Mouse (Mus musculus): ENCODE results near the gene Ndufaf3. TPM values are rescaled to one million over a fixed set of nuclear protein-coding genes. Genes with fewer than 3 reads are reported as not detected.
"Not testable (repeated sequence)": the region's sequence is repeated elsewhere in the genome, so short reads cannot be mapped to it uniquely, and the experiment has no call there.

The Ndufaf3 gene
- 27.9 and 38.5 TPM in 2 replicates for polyA plus RNA-seq (2015; fragmentation: Nextera tagmentation; extraction: Ambion mirVana)

DNA sequence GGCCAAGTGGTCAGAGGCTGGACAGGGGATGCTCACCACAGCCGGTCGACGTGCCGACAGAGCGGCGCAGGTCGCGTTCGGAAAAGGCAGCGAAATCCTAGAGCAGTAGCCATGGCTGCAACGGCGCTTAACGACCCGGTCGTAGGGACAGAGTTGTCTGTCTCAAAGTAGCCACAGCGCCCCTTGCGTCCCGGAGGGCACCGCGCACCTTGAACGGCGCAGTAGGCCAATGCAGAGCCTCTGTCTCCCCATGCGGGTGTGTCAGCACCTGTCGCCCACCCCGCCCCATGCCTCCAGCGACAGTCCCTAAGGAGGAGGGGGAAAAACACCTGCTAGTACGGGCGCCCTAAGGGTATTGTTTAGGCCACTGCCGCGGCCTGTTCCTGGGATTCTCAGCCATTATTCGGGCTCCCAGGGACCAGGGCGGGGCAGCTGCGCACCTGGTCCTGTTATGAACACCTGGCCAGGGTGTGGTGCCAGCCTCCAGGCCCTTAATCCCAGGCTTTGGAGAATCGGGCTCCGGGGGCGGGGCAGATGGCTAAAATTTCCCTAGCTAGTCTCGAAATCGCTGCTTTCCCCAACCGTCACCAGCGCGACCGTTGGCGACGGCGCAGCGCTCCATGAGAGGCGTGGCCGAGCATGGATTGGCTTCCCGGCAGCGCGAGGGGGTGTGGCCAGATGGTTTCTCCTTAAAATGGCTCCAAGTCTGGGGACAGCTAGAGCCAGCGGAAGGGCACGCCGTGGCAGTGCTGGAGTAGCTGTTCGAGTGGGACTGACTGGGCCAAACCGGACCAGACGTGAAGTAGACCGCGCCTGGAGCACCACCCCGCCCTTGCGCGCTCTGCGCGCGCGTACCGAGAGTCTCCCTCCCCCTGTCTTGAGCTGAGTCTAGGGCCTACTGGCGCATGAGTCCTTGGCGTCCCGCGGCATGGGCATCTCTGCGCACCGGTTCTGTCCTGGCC lies at the start of gene Ndufaf3:
Ndufaf3 (minus strand) TSS at position 620 of the 962 bp plus-strand sequence.
- under 1% methylated on average over 73 of the region's 73 CpGs for WGBS
- Histone ChIP-seq H3K9ac (ENCODE audit: low read length) (peak within 1 kb of the TSS; percentile 87), H3K4me3 (replicated peaks; ENCODE audit: low read length) (peak within 1 kb of the TSS; percentile 84), H3K27ac (ENCODE audit: low read length) (peak within 1 kb of the TSS; percentile 93), H3K4me2 (ENCODE audit: low read depth, low read length) (peak within 1 kb of the TSS; percentile 85), H3K4me1 (ENCODE audit: control insufficient read depth, insufficient read depth, low read length) (peaks cover 25% of the 10 kb centered on the region), H3K9me3 (replicated peaks; ENCODE audit: control insufficient read depth, low read length) (no peaks in the 10 kb centered on the region), H3K27me3 (ENCODE audit: control insufficient read depth, insufficient read depth, low read length) (no peaks in the 10 kb centered on the region), H3K36me3 (ENCODE audit: control insufficient read depth, insufficient read depth, low read length) (0 out of 2 replicates have a peak, but pooled peaks cover 13% of the 10 kb centered on the region)
- peak; percentile 84 for ATAC-seq (ENCODE audit: insufficient read depth, low FRiP score)

DNA sequence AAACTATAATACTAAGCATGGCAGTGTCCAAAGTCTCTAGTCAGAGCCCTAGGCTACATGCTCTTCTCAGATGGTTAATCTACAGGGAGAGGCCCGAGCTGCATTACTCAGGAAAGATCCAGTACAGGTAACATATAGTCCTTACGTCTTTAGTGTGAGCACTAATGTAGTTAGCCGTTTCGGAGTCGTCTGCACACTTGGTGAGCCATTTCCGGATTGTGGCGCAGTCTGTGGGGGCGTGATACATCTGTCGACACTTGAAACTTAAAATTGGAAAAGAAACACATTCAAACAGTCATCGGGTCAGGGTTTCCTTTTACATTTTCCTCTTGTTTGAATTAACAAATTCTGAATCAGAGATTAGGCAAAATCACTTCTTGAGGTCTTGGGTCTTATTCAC lies 44.3 kb upstream of the Ndufaf3 start:
- no peak overlapping the region for H3K4me2 ChIP-seq (ENCODE audit: low read depth, low read length)
- WGBS: 95% methylated on average over 10 of the region's 10 CpGs
- H3K27me3 ChIP-seq (ENCODE audit: control insufficient read depth, insufficient read depth, low read length): no peaks in the 10 kb centered on the region
- peaks cover 31% of the 10 kb centered on the region; the same call in 1 of the 2 replicates for H3K36me3 ChIP-seq (ENCODE audit: control insufficient read depth, insufficient read depth, low read length)
- H3K9me3 ChIP-seq (replicated peaks; ENCODE audit: control insufficient read depth, low read length): no peaks in the 10 kb centered on the region
- H3K27ac ChIP-seq (ENCODE audit: low read length): no peak overlapping the region
- H3K4me3 ChIP-seq (replicated peaks; ENCODE audit: low read length): no peak overlapping the region
- H3K9ac ChIP-seq (ENCODE audit: low read length): no peak overlapping the region
- ATAC-seq (ENCODE audit: insufficient read depth, low FRiP score): no peak
- H3K4me1 ChIP-seq (ENCODE audit: control insufficient read depth, insufficient read depth, low read length): no peaks in the 10 kb centered on the region

- Histone ChIP-seq H3K4me3 (replicated peaks; ENCODE audit: low read length) (no peak overlapping the region), H3K9me3 (replicated peaks; ENCODE audit: control insufficient read depth, low read length) (no peaks in the 10 kb centered on the region), H3K36me3 (ENCODE audit: control insufficient read depth, insufficient read depth, low read length) (peaks cover 38% of the 10 kb centered on the region; the same call in 1 of the 2 replicates), H3K4me1 (ENCODE audit: control insufficient read depth, insufficient read depth, low read length) (no peaks in the 10 kb centered on the region), H3K4me2 (ENCODE audit: low read depth, low read length) (no peak overlapping the region), H3K27ac (ENCODE audit: low read length) (no peak overlapping the region), H3K27me3 (ENCODE audit: control insufficient read depth, insufficient read depth, low read length) (no peaks in the 10 kb centered on the region), H3K9ac (ENCODE audit: low read length) (no peak overlapping the region)
- no peak for ATAC-seq (ENCODE audit: insufficient read depth, low FRiP score)
- 77% methylated on average over 4 of the region's 4 CpGs for WGBS
Measured at GRCm38 (mm10) chr9:108608889-108609288, 41.7 kb upstream of the Ndufaf3 start.

DNA sequence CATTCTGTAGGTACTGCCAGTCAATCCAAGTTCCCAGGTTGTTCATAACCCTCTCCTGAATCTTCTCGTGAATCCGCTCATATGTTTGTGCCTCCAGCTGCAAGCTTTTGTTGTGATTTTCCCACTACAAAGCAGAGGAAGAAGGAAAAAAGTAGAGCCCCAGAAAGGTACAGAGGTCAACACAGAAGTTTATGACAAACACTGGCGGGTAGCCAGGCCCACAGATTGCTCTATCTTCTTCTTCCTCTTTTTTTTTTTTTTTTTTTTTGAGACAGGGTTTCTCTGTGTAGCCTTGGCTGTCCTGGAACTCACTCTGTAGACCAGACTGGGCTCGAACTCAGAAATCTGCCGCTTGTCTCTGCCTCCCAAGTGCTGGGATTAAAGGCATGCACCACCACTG lies 40.7 kb upstream of the Ndufaf3 start:
- not testable (repeated sequence) for H3K27ac ChIP-seq (ENCODE audit: low read length); H3K4me1 ChIP-seq (ENCODE audit: control insufficient read depth, insufficient read depth, low read length); H3K27me3 ChIP-seq (ENCODE audit: control insufficient read depth, insufficient read depth, low read length); H3K4me3 ChIP-seq (replicated peaks; ENCODE audit: low read length); ATAC-seq (ENCODE audit: insufficient read depth, low FRiP score); H3K9ac ChIP-seq (ENCODE audit: low read length); H3K4me2 ChIP-seq (ENCODE audit: low read depth, low read length); H3K9me3 ChIP-seq (replicated peaks; ENCODE audit: control insufficient read depth, low read length)
- WGBS: 88% methylated on average over 5 of the region's 5 CpGs
- H3K36me3 ChIP-seq (ENCODE audit: control insufficient read depth, insufficient read depth, low read length): peaks cover 44% of the 10 kb centered on the region; the same call in 1 of the 2 replicates

DNA sequence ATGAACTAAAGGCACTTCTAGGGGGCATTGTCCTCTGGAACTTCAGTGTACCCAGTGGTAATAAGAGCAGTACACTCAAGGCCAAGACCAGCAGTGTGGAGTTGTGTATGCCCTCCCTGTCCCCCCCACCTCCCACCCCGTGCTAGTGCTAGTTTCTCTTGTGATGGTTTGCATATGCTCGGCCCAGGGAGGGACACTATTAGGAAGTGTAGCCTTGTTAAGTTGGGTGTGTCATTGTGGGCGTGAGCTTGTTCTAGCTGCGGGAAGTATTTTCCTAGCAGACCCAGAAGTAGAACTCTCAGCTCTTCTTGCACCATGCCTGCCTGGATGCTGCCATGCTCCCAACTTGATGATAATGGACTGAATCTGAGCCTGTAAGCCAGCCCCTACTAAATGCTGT lies 34.8 kb upstream of the Ndufaf3 start:
- H3K4me2 ChIP-seq (ENCODE audit: low read depth, low read length): no peak overlapping the region
- no peak overlapping the region for H3K9ac ChIP-seq (ENCODE audit: low read length)
- H3K36me3 ChIP-seq (ENCODE audit: control insufficient read depth, insufficient read depth, low read length): peaks cover 18% of the 10 kb centered on the region; the same call in 1 of the 2 replicates
- WGBS: 73% methylated on average over 4 of the region's 4 CpGs
- H3K4me3 ChIP-seq (replicated peaks; ENCODE audit: low read length): no peak overlapping the region
- H3K9me3 ChIP-seq (replicated peaks; ENCODE audit: control insufficient read depth, low read length): no peaks in the 10 kb centered on the region
- H3K27me3 ChIP-seq (ENCODE audit: control insufficient read depth, insufficient read depth, low read length): no peaks in the 10 kb centered on the region
- H3K4me1 ChIP-seq (ENCODE audit: control insufficient read depth, insufficient read depth, low read length): peaks cover 4% of the 10 kb centered on the region; the same call in 1 of the 2 replicates
- H3K27ac ChIP-seq (ENCODE audit: low read length): no peak overlapping the region
- no peak for ATAC-seq (ENCODE audit: insufficient read depth, low FRiP score)

DNA sequence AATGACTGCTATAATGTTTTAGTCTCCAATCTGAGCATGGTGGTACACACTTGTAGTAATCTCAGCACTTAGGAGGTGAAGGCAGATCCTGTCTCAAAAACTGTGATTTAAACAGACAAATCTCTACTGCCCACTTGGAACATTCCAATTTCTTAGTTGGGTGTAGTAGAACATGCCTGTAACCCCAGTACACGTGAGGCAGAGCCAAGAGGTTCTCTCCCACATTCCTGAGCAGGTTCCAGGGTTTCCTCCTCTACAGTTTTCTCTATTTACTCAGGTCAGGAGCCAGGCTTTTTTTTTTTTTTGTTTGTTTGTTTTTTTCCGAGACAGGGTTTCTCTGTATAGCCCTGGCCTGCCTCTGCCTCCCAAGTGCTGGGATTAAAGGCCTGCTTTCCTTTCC lies 32.8 kb upstream of the Ndufaf3 start:
- Histone ChIP-seq H3K27me3 (ENCODE audit: control insufficient read depth, insufficient read depth, low read length) (no peaks in the 10 kb centered on the region), H3K4me2 (ENCODE audit: low read depth, low read length) (no peak overlapping the region), H3K9me3 (replicated peaks; ENCODE audit: control insufficient read depth, low read length) (no peaks in the 10 kb centered on the region), H3K36me3 (ENCODE audit: control insufficient read depth, insufficient read depth, low read length) (0 out of 2 replicates have a peak, but pooled peaks cover 13% of the 10 kb centered on the region), H3K4me1 (ENCODE audit: control insufficient read depth, insufficient read depth, low read length) (peaks cover 8% of the 10 kb centered on the region; the same call in 1 of the 2 replicates), H3K9ac (ENCODE audit: low read length) (no peak overlapping the region), H3K4me3 (replicated peaks; ENCODE audit: low read length) (no peak overlapping the region), H3K27ac (ENCODE audit: low read length) (no peak overlapping the region)
- WGBS: 40% methylated on average over 2 of the region's 2 CpGs
- ATAC-seq (ENCODE audit: insufficient read depth, low FRiP score): no peak; the same call in 1 of the 2 replicates

GRCm38 (mm10) chr9:108599021-108599566 lies 31.9 kb upstream of the Ndufaf3 start:
- Histone ChIP-seq H3K36me3 (ENCODE audit: control insufficient read depth, insufficient read depth, low read length) (0 out of 2 replicates have a peak, but pooled peaks cover 9% of the 10 kb centered on the region), H3K9ac (ENCODE audit: low read length) (no peak overlapping the region), H3K9me3 (replicated peaks; ENCODE audit: control insufficient read depth, low read length) (no peaks in the 10 kb centered on the region), H3K27me3 (ENCODE audit: control insufficient read depth, insufficient read depth, low read length) (no peaks in the 10 kb centered on the region), H3K4me1 (ENCODE audit: control insufficient read depth, insufficient read depth, low read length) (peaks cover 8% of the 10 kb centered on the region; the same call in 1 of the 2 replicates), H3K4me2 (ENCODE audit: low read depth, low read length) (no peak overlapping the region), H3K27ac (ENCODE audit: low read length) (no peak overlapping the region), H3K4me3 (replicated peaks; ENCODE audit: low read length) (no peak overlapping the region)
- ATAC-seq (ENCODE audit: insufficient read depth, low FRiP score): no peak
- 75% methylated on average over 4 of the region's 4 CpGs for WGBS

- H3K9me3 ChIP-seq (replicated peaks; ENCODE audit: control insufficient read depth, low read length): no peaks in the 10 kb centered on the region
- peak within 1 kb of the TSS; percentile 76 for H3K9ac ChIP-seq (ENCODE audit: low read length)
- H3K4me2 ChIP-seq (ENCODE audit: low read depth, low read length): peak within 1 kb of the TSS; percentile 96
- peak; percentile 81 for ATAC-seq (ENCODE audit: insufficient read depth, low FRiP score)
- 3% methylated on average over 64 of the region's 69 CpGs for WGBS
- no peak within 1 kb of the TSS for H3K27ac ChIP-seq (ENCODE audit: low read length)
- no peaks in the 10 kb centered on the region for H3K27me3 ChIP-seq (ENCODE audit: control insufficient read depth, insufficient read depth, low read length)
- peaks cover 8% of the 10 kb centered on the region; the same call in 1 of the 2 replicates for H3K4me1 ChIP-seq (ENCODE audit: control insufficient read depth, insufficient read depth, low read length)
- H3K4me3 ChIP-seq (replicated peaks; ENCODE audit: low read length): peak within 1 kb of the TSS; percentile 78
- no peaks in the 10 kb centered on the region for H3K36me3 ChIP-seq (ENCODE audit: control insufficient read depth, insufficient read depth, low read length)
Measured at GRCm38 (mm10) chr9:108596998-108597764, 29.9 kb upstream of the Ndufaf3 start, which contains the start of gene P4htm. TSS of gene P4htm (minus strand) at chr9:108597667.
